Mouse (Mus musculus) liver, embryonic 14.5 days (tissue): Measurements from ENCODE around the gene Trpv3. TPM values are rescaled to one million over a fixed set of nuclear protein-coding genes. Genes with fewer than 3 reads are reported as not detected.
"Not testable (repeated sequence)": the region's sequence is repeated elsewhere in the genome, so short reads cannot be mapped to it uniquely, and the experiment has no call there.

Experiments used
- ATAC-seq: fragments of 200-750 bp; cut with Nextera tagmentation; 2 replicates; pipeline ENCODE4 v1.8.0; 2017; ENCODE audit warnings: moderate number of reproducible peaks, mild to moderate bottlenecking, moderate library complexity; ENCODE audit not compliant: insufficient read depth
- DNase-seq, 3 experiments: peaks; one replicate each; pipeline ENCODE4 v3.0.0-alpha.2; 2012 to 2013; ENCODE audit warnings: low read depth in 3 of 3, low spot score in 3 of 3
- H3K27ac ChIP-seq: fragments of 300-500 bp; sonication (generic); 2 replicates; pipeline ENCODE4 v1.5.1; 2014; ENCODE audit warnings: moderate library complexity, mild to moderate bottlenecking, control low read depth, inconsistent platforms
- H3K27me3 ChIP-seq: fragments of 300-500 bp; sonication (generic); 2 replicates; pipeline ENCODE4 v1.6.1; 2014; ENCODE audit warnings: mild to moderate bottlenecking, low read length, moderate library complexity; ENCODE audit not compliant: control insufficient read depth, insufficient read depth
- H3K36me3 ChIP-seq: fragments of 300-500 bp; sonication (generic); replicated peaks from 2 replicates; pipeline ENCODE4 v1.6.1; 2014; ENCODE audit warnings: low read depth; ENCODE audit not compliant: control insufficient read depth, insufficient read depth
- H3K4me1 ChIP-seq, 2 experiments: fragments of 200-500 bp in 1 of 2; fragments of 300-500 bp in 1 of 2; sonication (generic) in 1 of 2; replicated peaks; 2 replicates each; pipeline ENCODE4 v1.6.1; 2012 to 2014; ENCODE audit warnings: antibody characterized with exemption in 1 of 2, inconsistent platforms in 1 of 2, low read length in 1 of 2; ENCODE audit not compliant: control insufficient read depth in 2 of 2, insufficient read depth in 2 of 2
- H3K4me2 ChIP-seq: fragments of 300-500 bp; sonication (generic); 2 replicates; pipeline ENCODE4 v1.6.1; 2014; ENCODE audit warnings: low read depth, mild to moderate bottlenecking, control low read depth, moderate library complexity
- H3K4me3 ChIP-seq, 2 experiments: fragments of 200-500 bp in 1 of 2; fragments of 300-500 bp in 1 of 2; sonication (generic) in 1 of 2; 2 replicates each; pipeline ENCODE4 v1.5.1; 2012 to 2014; ENCODE audit warnings: low read depth in 2 of 2, low read length in 2 of 2, mild to moderate bottlenecking in 2 of 2, control low read depth in 1 of 2, inconsistent platforms in 1 of 2, moderate library complexity in 1 of 2; ENCODE audit not compliant: insufficient read depth in 1 of 2
- H3K9ac ChIP-seq: fragments of 300-500 bp; sonication (generic); replicated peaks from 2 replicates; pipeline ENCODE4 v1.6.1; 2014; ENCODE audit warnings: mild to moderate bottlenecking, control low read depth, moderate library complexity
- H3K9me3 ChIP-seq: fragments of 300-500 bp; sonication (generic); 2 replicates; pipeline ENCODE4 v1.6.1; 2016; ENCODE audit warnings: low read length, mixed read lengths; ENCODE audit not compliant: control insufficient read depth
- CTCF ChIP-seq: IDR thresholded peaks from 2 replicates; pipeline ENCODE4 v1.5.1; 2016; ENCODE audit warnings: antibody characterized with exemption, low read depth, control low read depth
- EP300 ChIP-seq: IDR thresholded peaks from 2 replicates; pipeline ENCODE4 v1.6.1; 2016; ENCODE audit warnings: antibody characterized with exemption, low read depth
- WGBS: fragments of 180-500 bp; shearing (Covaris S2); extraction: QIAGEN DNeasy Blood & Tissue Kit; methylation state at CpG from one replicate; pipeline ENCODE4 v1.1.7; 2014; ENCODE audit not compliant: insufficient replicate concordance; 5-methylcytosine and 5-hydroxymethylcytosine counted together
- polyA plus RNA-seq, 2 experiments: library from polyadenylated mRNA; depleted of rRNA in 1 of 2; stranded (reverse) in 1 of 2; unstranded in 1 of 2; fragments of >200 nt; fragmentation: Nextera tagmentation in 1 of 2; extraction: Ambion mirVana in 1 of 2; gene quantifications; 2 replicates each; pipeline versions ENCODE4 v1.2.1 to v1.2.3; 2012 to 2014

Trpv3 gene
- polyA plus RNA-seq, 2 experiments: 0.01 to 0.03 TPM

GRCm38 (mm10) chr11:73303123-73303522 is 35.9 kb downstream of the Trpv3 start:
- no peaks in the 10 kb centered on the region for H3K9me3 ChIP-seq
- ATAC-seq: no peak
- no peak overlapping the region for H3K9ac ChIP-seq
- no peaks in the 10 kb centered on the region for H3K36me3 ChIP-seq
- no peak for TF ChIP-seq CTCF
- TF ChIP-seq EP300: no peak
- no peak overlapping the region for H3K4me2 ChIP-seq
- 30% methylated on average over 2 of the region's 2 CpGs for WGBS
- no peaks in the 10 kb centered on the region for H3K4me1 ChIP-seq
- H3K27me3 ChIP-seq: no peaks in the 10 kb centered on the region
- H3K4me3 ChIP-seq: no peak overlapping the region
- no peak overlapping the region for H3K27ac ChIP-seq
- no peak for DNase-seq

DNA sequence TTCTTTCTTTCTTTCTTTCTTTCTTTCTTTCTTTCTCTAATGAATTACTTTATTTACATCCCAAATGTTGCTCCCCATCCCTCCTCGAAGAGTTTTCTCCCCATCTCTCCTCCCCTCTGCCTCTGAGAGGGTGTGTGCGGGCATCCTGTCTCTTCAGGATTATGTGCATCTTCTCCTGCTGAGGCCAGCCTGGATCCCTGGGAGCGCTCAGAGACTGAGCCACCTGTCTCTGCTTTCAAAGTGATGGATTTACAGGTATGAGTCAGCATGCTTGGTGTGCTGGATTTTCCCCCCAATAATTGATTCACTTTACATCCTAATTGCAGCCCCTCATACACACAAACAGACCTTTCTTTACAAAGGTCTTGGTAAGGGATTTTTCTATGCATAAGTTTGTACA is 48.8 kb downstream of the Trpv3 start:
- Histone ChIP-seq H3K27me3 (no peaks in the 10 kb centered on the region), H3K36me3 (no peaks in the 10 kb centered on the region), H3K4me3 (no peak overlapping the region), H3K4me1 (no peaks in the 10 kb centered on the region), H3K27ac (no peak overlapping the region), H3K9ac (no peak overlapping the region), H3K9me3 (no peaks in the 10 kb centered on the region), H3K4me2 (no peak overlapping the region)
- TF ChIP-seq CTCF: no peak
- TF ChIP-seq EP300: no peak
- DNase-seq: no peak
- ATAC-seq: no peak
- WGBS: 28% methylated on average over 3 of the region's 3 CpGs

GRCm38 (mm10) chr11:73318581-73318980 is 51.4 kb downstream of the Trpv3 start:
- not testable (repeated sequence) for H3K27me3 ChIP-seq, H3K36me3 ChIP-seq, H3K27ac ChIP-seq, H3K4me2 ChIP-seq, H3K9ac ChIP-seq, ATAC-seq, H3K4me3 ChIP-seq, DNase-seq, H3K9me3 ChIP-seq, H3K4me1 ChIP-seq
- 49% methylated on average over 2 of the region's 2 CpGs for WGBS

DNA sequence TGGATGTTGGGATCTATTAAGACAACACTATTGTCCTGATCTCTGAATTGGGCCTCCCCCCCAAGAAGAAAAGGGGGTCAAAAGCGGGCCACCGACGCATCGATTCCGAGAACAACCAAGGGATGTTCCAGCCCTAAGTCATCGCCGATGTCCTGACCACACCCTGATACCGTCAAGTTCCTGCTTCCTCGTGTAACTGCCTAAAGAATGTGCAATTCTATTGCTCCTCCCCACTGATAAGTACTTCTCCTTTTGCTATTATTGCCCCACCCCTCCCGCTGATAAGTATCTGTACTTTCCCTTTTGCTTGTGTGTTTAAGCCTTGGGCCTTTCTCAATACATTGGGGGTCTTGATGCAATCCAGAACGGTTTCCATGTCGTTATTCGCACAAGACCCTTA is 53.9 kb downstream of the Trpv3 start:
- H3K4me1 ChIP-seq, DNase-seq, H3K36me3 ChIP-seq, H3K27ac ChIP-seq, H3K4me3 ChIP-seq, H3K9me3 ChIP-seq, H3K9ac ChIP-seq, H3K27me3 ChIP-seq, H3K4me2 ChIP-seq, ATAC-seq: not testable (repeated sequence)
- 77% methylated on average over 13 of the region's 13 CpGs for WGBS

GRCm38 (mm10) chr11:73323906-73324830 is 57.0 kb downstream of the Trpv3 start:
- no peaks in the 10 kb centered on the region for H3K27me3 ChIP-seq
- H3K36me3 ChIP-seq: no peaks in the 10 kb centered on the region
- 50% methylated on average over 9 of the region's 9 CpGs for WGBS
- DNase-seq: no peak
- TF ChIP-seq EP300: no peak
- no peak for TF ChIP-seq CTCF
- H3K4me1 ChIP-seq: 0 out of 4 replicates have a peak, but pooled peaks cover 0 to 2% of the 10 kb centered on the region in 2 experiments
- no peaks in the 10 kb centered on the region for H3K9me3 ChIP-seq
- H3K4me2 ChIP-seq: no peak overlapping the region
- H3K27ac ChIP-seq: no peak overlapping the region
- ATAC-seq: no peak
- no peak overlapping the region for H3K9ac ChIP-seq
- H3K4me3 ChIP-seq: no peak overlapping the region
